Mouse (Mus musculus): ENCODE data around the gene Tfdp1. TPM values are rescaled to one million over a fixed set of nuclear protein-coding genes. Genes with fewer than 3 reads are reported as not detected.
"Not testable (repeated sequence)": the region's sequence is repeated elsewhere in the genome, so short reads cannot be mapped to it uniquely, and the experiment has no call there.

Gene Tfdp1
- total RNA-seq (2021) = 10 to 100 TPM; 63.1 to 65.1 TPM

- DNase-seq (ENCODE audit: extremely low spot score in 1 of 2, low spot score in 2 of 2) = peak; percentile 73 to 92
- intact Hi-C loops (cut with DNase I) = no loop called here
Observed at GRCm38 (mm10) chr8:13338255-13338860, at the start of gene Tfdp1. Gene Tfdp1, plus strand, starts transcription at chr8:13338751.

GRCm38 (mm10) chr8:13292364-13292763 lies 46.2 kb upstream of the Tfdp1 start:
- intact Hi-C loops (cut with DNase I) = no loop called here
- peak; percentile 29 to 74 for DNase-seq (ENCODE audit: extremely low spot score in 1 of 2, low spot score in 2 of 2)

GRCm38 (mm10) chr8:13293677-13294470 lies 44.7 kb upstream of the Tfdp1 start:
- intact Hi-C loops (cut with DNase I) = no loop called here
- DNase-seq (ENCODE audit: extremely low spot score in 1 of 2, low spot score in 2 of 2) = no peak

- intact Hi-C loops (cut with DNase I) = no loop called here
- no peak for DNase-seq (ENCODE audit: extremely low spot score in 1 of 2, low spot score in 2 of 2)
Observed at GRCm38 (mm10) chr8:13299571-13299970, 39.0 kb upstream of the Tfdp1 start.

GRCm38 (mm10) chr8:13301036-13301435 lies 37.5 kb upstream of the Tfdp1 start:
- intact Hi-C loops (cut with DNase I) = no loop called here
- no peak for DNase-seq (ENCODE audit: extremely low spot score in 1 of 2, low spot score in 2 of 2)

- DNase-seq (ENCODE audit: extremely low spot score in 1 of 2, low spot score in 2 of 2) = no peak
- intact Hi-C loops (cut with DNase I) = no loop called here
Observed at GRCm38 (mm10) chr8:13305459-13305858, 33.1 kb upstream of the Tfdp1 start.

GRCm38 (mm10) chr8:13305884-13306283 lies 32.7 kb upstream of the Tfdp1 start:
- no peak for DNase-seq (ENCODE audit: extremely low spot score in 1 of 2, low spot score in 2 of 2)
- intact Hi-C loops (cut with DNase I) = no loop called here

- intact Hi-C loops (cut with DNase I) = no loop called here
- no peak for DNase-seq (ENCODE audit: extremely low spot score in 1 of 2, low spot score in 2 of 2)
Observed at GRCm38 (mm10) chr8:13306309-13306909, 32.1 kb upstream of the Tfdp1 start.

GRCm38 (mm10) chr8:13306916-13307315 lies 31.6 kb upstream of the Tfdp1 start:
- DNase-seq (ENCODE audit: extremely low spot score in 1 of 2, low spot score in 2 of 2) = no peak
- intact Hi-C loops (cut with DNase I) = no loop called here

GRCm38 (mm10) chr8:13314922-13315321 lies 23.6 kb upstream of the Tfdp1 start:
- DNase-seq (ENCODE audit: extremely low spot score in 1 of 2, low spot score in 2 of 2) = no peak
- intact Hi-C loops (cut with DNase I) = no loop called here

- intact Hi-C loops (cut with DNase I) = no loop called here
- DNase-seq (ENCODE audit: extremely low spot score in 1 of 2, low spot score in 2 of 2) = no peak
Observed at GRCm38 (mm10) chr8:13316671-13317070, 21.9 kb upstream of the Tfdp1 start.

GRCm38 (mm10) chr8:13326598-13326997 lies 12.0 kb upstream of the Tfdp1 start:
- no peak for DNase-seq (ENCODE audit: extremely low spot score in 1 of 2, low spot score in 2 of 2)
- intact Hi-C loops (cut with DNase I) = no loop called here

- intact Hi-C loops (cut with DNase I) = no loop called here
- DNase-seq (ENCODE audit: extremely low spot score in 1 of 2, low spot score in 2 of 2) = no peak
Observed at GRCm38 (mm10) chr8:13334671-13335070, 3.9 kb upstream of the Tfdp1 start.

- intact Hi-C loops (cut with DNase I); DNase-seq (ENCODE audit: extremely low spot score in 1 of 2, low spot score in 2 of 2): not testable (repeated sequence)
Observed at GRCm38 (mm10) chr8:13337245-13337644, 1.3 kb upstream of the Tfdp1 start.

GRCm38 (mm10) chr8:13337678-13338077 lies 873 bp upstream of the Tfdp1 start:
- no peak for DNase-seq (ENCODE audit: extremely low spot score in 1 of 2, low spot score in 2 of 2)
- intact Hi-C loops (cut with DNase I) = no loop called here

GRCm38 (mm10) chr8:13338901-13339645 lies 522 bp downstream of the Tfdp1 start:
- intact Hi-C loops (cut with DNase I) = no loop called here
- DNase-seq (ENCODE audit: extremely low spot score in 1 of 2, low spot score in 2 of 2) = peak in 1 of 2 experiments; percentile 69

GRCm38 (mm10) chr8:13339646-13339990 lies 1.1 kb downstream of the Tfdp1 start:
- intact Hi-C loops (cut with DNase I) = no loop called here

GRCm38 (mm10) chr8:13340650-13341049 lies 2.1 kb downstream of the Tfdp1 start:
- no peak for DNase-seq (ENCODE audit: extremely low spot score in 1 of 2, low spot score in 2 of 2)
- intact Hi-C loops (cut with DNase I) = no loop called here

More at GRCm38 (mm10) chr8:13339646-13339990, 1.1 kb downstream of the Tfdp1 start:
- DNase-seq (ENCODE audit: extremely low spot score in 1 of 2, low spot score in 2 of 2) = no peak

- intact Hi-C loops (cut with DNase I) = no loop called here
Observed at GRCm38 (mm10) chr8:13342340-13342739, 3.8 kb downstream of the Tfdp1 start.

More at GRCm38 (mm10) chr8:13342340-13342739, 3.8 kb downstream of the Tfdp1 start:
- DNase-seq (ENCODE audit: extremely low spot score in 1 of 2, low spot score in 2 of 2) = no peak

All from left cerebral cortex, postnatal 10 days (tissue).